Mouse (Mus musculus) kidney, adult 8-10 months (tissue): ENCODE results near the gene Nckap1.
A peak's percentile ranks its signal among the peaks of the same experiment; 100 is the strongest.
"Not testable (repeated sequence)": the region's sequence is repeated elsewhere in the genome, so short reads cannot be mapped to it uniquely, and the experiment has no call there.

Source experiments
- DNase-seq, 2 experiments: peaks; one replicate each; pipeline ENCODE4 v3.0.0; 2022

The Nckap1 gene

GRCm38 (mm10) chr2:80559655-80560054 is 21.5 kb downstream of the Nckap1 start:
- no peak for DNase-seq

- DNase-seq, result no peak
These were observed 26.7 kb downstream of the Nckap1 start for GRCm38 (mm10) chr2:80554442-80554841.

- DNase-seq, result no peak
These were observed 31.5 kb downstream of the Nckap1 start for GRCm38 (mm10) chr2:80549704-80550103.

- no peak for DNase-seq
These were observed 33.3 kb downstream of the Nckap1 start for GRCm38 (mm10) chr2:80547901-80548300.

GRCm38 (mm10) chr2:80542801-80543200 is 38.4 kb downstream of the Nckap1 start:
- no peak for DNase-seq

GRCm38 (mm10) chr2:80537156-80537555 is 44.0 kb downstream of the Nckap1 start:
- no peak for DNase-seq

- no peak for DNase-seq
These were observed 44.6 kb downstream of the Nckap1 start for GRCm38 (mm10) chr2:80536608-80537007.

- no peak for DNase-seq
These were observed 56.9 kb downstream of the Nckap1 start for GRCm38 (mm10) chr2:80524275-80524674.

- DNase-seq, result no peak
These were observed 75.0 kb downstream of the Nckap1 start for GRCm38 (mm10) chr2:80506051-80506802.

- DNase-seq, result no peak
These were observed 79.0 kb downstream of the Nckap1 start for GRCm38 (mm10) chr2:80502132-80502531.

GRCm38 (mm10) chr2:80495304-80495703 is 85.9 kb downstream of the Nckap1 start:
- not testable (repeated sequence) for DNase-seq

- DNase-seq, result no peak
These were observed 94.3 kb downstream of the Nckap1 start for GRCm38 (mm10) chr2:80486851-80487250.

- no peak for DNase-seq
These were observed 96.2 kb downstream of the Nckap1 start for GRCm38 (mm10) chr2:80484951-80485350.

- DNase-seq, result peak in 1 of 2 experiments; percentile 14
These were observed 105.3 kb downstream of the Nckap1 start for GRCm38 (mm10) chr2:80475831-80476230.

- peak; percentile 12 to 36 for DNase-seq
These were observed 106.9 kb downstream of the Nckap1 start for GRCm38 (mm10) chr2:80474247-80474796.

- DNase-seq, result no peak
These were observed 115.0 kb downstream of the Nckap1 start for GRCm38 (mm10) chr2:80465991-80466821.

- no peak for DNase-seq
These were observed 119.4 kb downstream of the Nckap1 start for GRCm38 (mm10) chr2:80461827-80462226.
